Mouse (Mus musculus) erythroblast, embryonic 14.5 days (primary cell): ENCODE data around the gene Gm5458.
"Not testable (repeated sequence)": the region's sequence is repeated elsewhere in the genome, so short reads cannot be mapped to it uniquely, and the experiment has no call there.

Source experiments
- GATA1 ChIP-seq: IDR thresholded peaks from 2 replicates; pipeline ENCODE4 v1.6.1; 2012; ENCODE audit warnings: low read length, inconsistent platforms, mixed read lengths
- TAL1 ChIP-seq: IDR thresholded peaks from 3 replicates; pipeline ENCODE4 v1.6.1; 2012; ENCODE audit warnings: low read length, inconsistent platforms, mixed read lengths

GRCm38 (mm10) chr14:19549863-19550262 lies 52.5 kb downstream of the Gm5458 start, which contains the start of gene Gm2244:
- not testable (repeated sequence) for TF ChIP-seq GATA1, TAL1
